Mouse (Mus musculus) CH12.LX (cell line): ENCODE results near the gene Malsu1.

Experiments used
- CTCF ChIP-seq, 2 experiments: IDR thresholded peaks in 1 of 2; conservative IDR thresholded peaks in 1 of 2; 2 replicates each; pipeline ENCODE4 v1.5.1; 2011 to 2012; ENCODE audit warnings: low read depth in 2 of 2, low read length in 2 of 2, improper control_type of control experiment in 1 of 2, inconsistent platforms in 1 of 2, mild to moderate bottlenecking in 1 of 2, moderate library complexity in 1 of 2
- EP300 ChIP-seq: IDR thresholded peaks from 2 replicates; pipeline ENCODE4 v1.6.1; 2011; ENCODE audit warnings: low read length, improper control_type of control experiment
- KAT2A ChIP-seq: IDR thresholded peaks from 2 replicates; pipeline ENCODE4 v1.6.1; 2012; ENCODE audit warnings: low read length, improper control_type of control experiment, inconsistent platforms; ENCODE audit not compliant: insufficient replicate concordance
- MAX ChIP-seq: IDR thresholded peaks from 2 replicates; pipeline ENCODE4 v1.6.1; 2011; ENCODE audit warnings: low read length, improper control_type of control experiment
- POLR2A ChIP-seq: IDR thresholded peaks from 2 replicates; pipeline ENCODE4 v1.6.1; 2011; ENCODE audit warnings: low read depth, mild to moderate bottlenecking, improper control_type of control experiment, low read length
- POLR2AphosphoS2 ChIP-seq: IDR thresholded peaks from 2 replicates; pipeline ENCODE4 v1.6.1; 2011; ENCODE audit warnings: low read depth, low read length, improper control_type of control experiment
- USF1 ChIP-seq: IDR thresholded peaks from 2 replicates; pipeline ENCODE4 v1.6.1; 2014; ENCODE audit warnings: low read depth, mild to moderate bottlenecking, inconsistent platforms, low read length, improper control_type of control experiment
- USF2 ChIP-seq: conservative IDR thresholded peaks from 2 replicates; pipeline ENCODE4 v1.6.1; 2011; ENCODE audit warnings: low read depth, low read length, improper control_type of control experiment
- ZMIZ1 ChIP-seq: IDR thresholded peaks from 2 replicates; pipeline ENCODE4 v1.6.1; 2012; ENCODE audit warnings: low read depth, mild to moderate bottlenecking, inconsistent platforms, low read length, improper control_type of control experiment
- ZNF384 ChIP-seq: IDR thresholded peaks from 2 replicates; pipeline ENCODE4 v1.6.1; 2012; ENCODE audit warnings: low read depth, low read length, improper control_type of control experiment, inconsistent platforms

DNA sequence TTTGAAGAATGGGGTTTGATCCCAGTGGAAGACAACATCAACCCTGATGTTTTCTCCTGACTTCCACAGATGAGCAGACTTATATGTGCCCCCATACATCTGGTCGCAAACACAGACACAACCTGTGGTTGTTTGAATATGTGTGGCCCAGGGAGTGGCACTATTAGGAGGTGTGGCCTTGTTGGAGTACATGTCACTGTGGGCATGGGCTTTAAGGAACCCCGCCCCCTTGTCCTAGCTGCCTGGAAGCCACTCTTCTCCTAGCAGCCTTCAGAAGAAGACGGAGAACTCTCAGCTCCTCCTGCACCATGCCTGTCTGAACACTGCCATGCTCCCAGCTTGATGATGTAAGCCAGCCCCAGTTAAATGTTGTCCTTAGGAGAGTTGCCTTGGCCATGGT, 46.8 kb downstream of the Malsu1 start:
- no peak for TF ChIP-seq POLR2A
- no peak for TF ChIP-seq CTCF (conservative IDR thresholded peaks at IDR 0.05 in 1 of 2, IDR thresholded peaks at IDR 0.05 in 1 of 2; ENCODE audit: low read depth in 2 of 2, low read length in 2 of 2)
- TF ChIP-seq ZNF384, result no peak
- no peak for TF ChIP-seq ZMIZ1
- no peak for TF ChIP-seq USF1
- no peak for TF ChIP-seq MAX
- TF ChIP-seq USF2, result no peak
- TF ChIP-seq KAT2A, result no peak
- no peak for TF ChIP-seq EP300
- no peak for TF ChIP-seq POLR2AphosphoS2
